Mouse (Mus musculus) spleen, adult 12 weeks (tissue): ENCODE measurements around the gene Gm10203.
A peak's percentile ranks its signal among the peaks of the same experiment; 100 is the strongest.
"Not testable (repeated sequence)": the region's sequence is repeated elsewhere in the genome, so short reads cannot be mapped to it uniquely, and the experiment has no call there.

Experiments used
- DNase-seq: peaks from one replicate; pipeline ENCODE4 v3.0.0; 2022; ENCODE audit warnings: low spot score

Gm10203 gene

DNA sequence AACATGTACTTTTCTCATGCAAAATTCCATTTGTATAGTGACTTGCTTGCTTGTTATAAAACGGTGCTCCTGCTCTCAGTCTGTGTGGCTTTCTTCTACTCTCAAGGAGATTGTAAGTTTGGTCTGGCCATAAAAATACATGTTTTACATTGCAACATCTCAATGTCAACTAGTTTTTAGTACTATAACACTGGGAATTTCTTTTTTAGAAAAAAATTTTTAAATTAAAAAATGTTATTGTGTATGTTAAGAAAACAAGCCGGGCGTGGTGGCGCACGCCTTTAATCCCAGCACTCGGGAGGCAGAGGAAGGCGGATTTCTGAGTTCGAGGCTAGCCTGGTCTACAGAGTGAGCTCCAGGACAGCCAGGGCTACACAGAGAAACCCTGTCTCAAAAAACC, at the start of gene Gm10203:
Gene Gm10203 (plus strand): TSS at position 301 of the 400 bp plus-strand sequence.
- not testable (repeated sequence) for DNase-seq

DNA sequence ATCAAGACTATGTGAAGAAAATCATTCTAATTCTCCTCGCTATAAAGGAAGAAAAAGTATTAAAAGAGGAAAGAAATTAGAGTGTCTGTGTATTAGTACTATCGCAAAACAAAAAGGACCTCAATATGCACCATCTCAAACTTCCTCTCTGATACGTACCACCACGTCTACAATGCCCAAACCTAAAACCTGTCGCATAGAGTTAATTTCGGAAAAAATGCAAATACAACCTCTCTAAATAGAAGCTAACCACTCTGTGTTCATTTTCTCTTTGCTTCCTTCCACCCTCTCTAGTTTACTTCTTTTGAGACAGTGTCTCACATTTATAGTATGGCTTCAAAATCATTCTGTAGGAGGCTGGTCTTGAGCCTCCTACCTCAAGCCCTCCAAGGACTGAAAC, 37.6 kb upstream of the Gm10203 start:
- DNase-seq = no peak

DNA sequence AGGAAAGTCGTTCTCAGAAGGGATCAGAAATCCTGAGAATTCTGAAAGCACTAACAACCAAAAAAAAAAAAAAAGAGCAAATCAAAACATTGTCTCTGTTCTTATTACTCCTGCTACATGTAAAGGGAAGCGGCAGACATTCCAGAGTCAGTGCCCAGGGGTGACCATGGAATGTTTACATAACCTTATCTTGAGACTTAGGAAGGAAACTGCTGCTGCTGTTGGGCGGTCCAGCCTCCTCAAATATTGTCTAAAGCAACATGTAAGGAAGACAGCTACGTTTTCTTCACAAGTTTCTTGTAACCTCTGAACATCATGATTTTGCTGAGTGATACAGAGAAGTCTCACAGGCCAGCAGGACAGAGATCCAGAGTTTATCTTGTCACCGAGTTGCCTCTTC, 36.5 kb upstream of the Gm10203 start:
- DNase-seq = no peak

DNA sequence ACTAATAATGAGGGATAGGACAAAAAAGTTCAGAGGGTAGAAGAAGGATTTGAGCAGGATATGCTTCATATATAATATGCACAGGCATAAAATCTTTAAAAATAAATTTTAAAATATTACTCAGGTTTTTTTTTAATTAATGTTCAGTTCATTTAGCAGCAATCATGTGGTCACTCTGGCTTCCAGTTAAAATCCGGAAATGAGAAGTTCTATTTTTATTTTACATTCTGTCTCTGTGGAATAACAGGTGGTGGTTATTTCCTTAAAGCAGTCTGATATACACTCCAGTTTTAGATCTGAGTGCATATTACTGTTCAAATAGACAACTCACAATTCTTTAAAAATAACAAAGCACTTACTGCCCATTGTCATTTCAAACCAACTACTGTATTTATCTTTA, 35.4 kb upstream of the Gm10203 start:
- DNase-seq = no peak

- no peak for DNase-seq
Measured at GRCm38 (mm10) chr6:149095389-149095788, 34.6 kb upstream of the Gm10203 start.

- no peak for DNase-seq
Measured at GRCm38 (mm10) chr6:149096233-149096632, 33.7 kb upstream of the Gm10203 start.

DNA sequence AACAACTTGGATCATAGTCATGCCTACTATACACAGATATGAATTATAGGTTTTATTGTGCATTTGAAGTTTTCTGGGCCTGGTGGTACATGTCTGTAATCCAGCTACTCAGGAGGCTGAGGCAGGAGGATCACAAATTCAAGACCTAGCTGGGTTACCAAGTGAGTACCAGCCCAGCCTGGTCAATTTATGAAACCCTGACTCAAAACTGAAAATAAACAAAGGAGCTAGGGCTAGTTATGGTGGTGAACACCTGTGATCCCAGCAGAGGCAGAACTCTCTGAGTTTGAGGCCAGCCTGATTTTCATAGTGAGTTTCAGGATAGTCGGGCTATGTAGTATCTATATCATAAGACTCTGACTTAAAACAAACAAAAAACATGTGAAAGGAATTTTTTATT, 32.7 kb upstream of the Gm10203 start:
- DNase-seq = no peak

- no peak for DNase-seq
Measured at GRCm38 (mm10) chr6:149098993-149099392, 31.0 kb upstream of the Gm10203 start.

GRCm38 (mm10) chr6:149100174-149101075, 29.5 kb upstream of the Gm10203 start:
- no peak for DNase-seq

GRCm38 (mm10) chr6:149101076-149101942, 28.7 kb upstream of the Gm10203 start, which contains the start of gene Dennd5b:
Dennd5b (minus strand) TSS chr6:149101680.
- no peak for DNase-seq

- no peak for DNase-seq
Measured at GRCm38 (mm10) chr6:149101943-149102243, 28.1 kb upstream of the Gm10203 start.

- no peak for DNase-seq
Measured at GRCm38 (mm10) chr6:149103451-149103850, 26.5 kb upstream of the Gm10203 start.

- no peak for DNase-seq
Measured at GRCm38 (mm10) chr6:149107615-149108014, 22.4 kb upstream of the Gm10203 start.

DNA sequence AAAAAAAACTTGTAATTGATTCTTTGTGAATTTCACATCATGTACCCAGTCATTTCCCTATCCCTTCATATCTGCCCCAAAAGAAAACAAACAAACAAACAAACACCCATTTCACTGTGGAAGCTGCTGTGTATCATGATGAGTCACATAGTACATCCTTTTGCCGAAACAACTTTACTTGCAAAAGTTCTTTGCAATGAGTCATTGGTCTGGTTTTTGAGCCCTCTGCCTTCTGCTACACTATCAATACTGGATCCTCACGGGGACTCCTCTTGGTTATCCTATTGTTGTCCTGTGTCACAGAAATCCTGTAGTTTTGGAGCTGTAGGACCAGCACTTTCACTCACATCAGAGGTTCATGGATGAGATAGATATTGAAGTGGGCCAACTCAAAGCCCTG, 21.1 kb upstream of the Gm10203 start:
- DNase-seq = no peak

DNA sequence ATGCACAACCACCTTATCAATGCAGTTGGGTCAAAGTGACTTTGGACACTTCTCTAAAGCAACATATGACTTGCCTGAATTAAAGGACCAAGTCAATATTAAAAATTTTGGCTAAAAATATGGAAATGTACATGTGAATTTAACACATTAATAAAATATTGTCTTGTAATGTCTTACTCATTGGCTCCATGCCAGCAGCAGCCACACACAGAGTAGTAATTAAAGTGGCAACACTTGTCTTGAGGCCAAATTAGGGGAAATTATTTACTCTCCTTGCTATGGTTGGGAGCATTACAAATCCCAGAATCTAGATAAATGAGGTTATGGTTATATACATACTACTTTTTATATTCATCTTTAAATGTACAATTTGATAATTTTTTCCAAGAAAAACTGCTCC, 13.0 kb upstream of the Gm10203 start:
- no peak for DNase-seq

DNA sequence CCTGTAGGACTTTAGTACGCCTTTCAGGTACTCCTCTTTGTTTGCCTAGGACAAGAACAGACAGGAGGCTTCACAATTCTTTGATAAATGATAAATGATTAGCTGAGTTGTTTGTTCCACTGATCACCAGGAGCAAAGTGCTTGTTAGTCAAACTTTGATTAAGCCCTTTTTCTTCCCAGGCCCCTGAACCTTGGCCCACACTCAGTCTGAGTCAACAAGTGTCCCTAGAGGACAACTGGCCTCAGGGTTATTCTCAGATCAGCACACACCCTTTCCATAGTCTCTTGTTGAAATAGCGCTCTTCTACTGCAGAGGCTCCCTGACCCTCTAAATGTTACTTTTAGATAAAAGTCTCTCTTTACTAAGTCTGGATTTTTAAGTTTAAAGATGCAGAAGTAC, 11.0 kb upstream of the Gm10203 start:
- DNase-seq = no peak

DNA sequence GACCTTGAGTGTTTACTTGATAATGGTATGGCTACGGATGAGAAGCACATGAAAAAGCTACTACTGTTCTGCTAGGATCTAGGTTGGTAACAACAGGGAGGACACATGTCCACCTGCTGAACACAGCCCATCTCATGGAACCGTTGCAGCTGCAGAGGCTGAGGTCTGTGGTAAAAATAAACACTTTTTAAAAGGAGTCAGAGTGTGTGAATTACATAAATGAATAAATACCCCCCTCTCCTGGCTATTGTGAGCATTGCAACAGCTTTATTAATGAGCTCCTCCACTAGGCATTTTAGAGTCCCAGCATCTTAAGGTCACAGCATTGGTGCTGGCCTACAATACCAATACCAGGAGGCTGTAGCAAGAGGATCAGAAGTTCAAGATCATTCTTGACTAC, 10.1 kb upstream of the Gm10203 start:
- peak; percentile 9 for DNase-seq

GRCm38 (mm10) chr6:149123042-149123441, 6.9 kb upstream of the Gm10203 start:
- no peak for DNase-seq

DNA sequence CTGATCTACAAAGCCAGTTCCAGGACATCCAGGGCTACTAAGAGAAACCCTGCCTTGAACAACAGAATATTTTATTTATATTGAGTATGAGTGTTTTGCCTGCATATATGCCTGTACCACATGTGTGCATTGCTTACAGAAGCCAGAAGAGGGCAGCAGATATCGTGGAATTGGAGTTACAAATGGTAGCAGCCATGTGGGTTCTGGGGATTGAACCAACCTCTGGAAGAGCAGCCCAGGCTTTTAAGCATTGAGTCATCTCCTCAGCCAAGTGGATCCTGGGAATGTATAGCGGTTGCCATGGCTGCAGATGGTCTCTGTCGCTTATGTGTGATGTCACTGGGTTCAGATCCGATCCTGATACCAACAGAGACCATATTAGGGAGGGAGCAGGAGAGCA, 3.3 kb upstream of the Gm10203 start:
- DNase-seq = no peak

- DNase-seq = no peak
Measured at GRCm38 (mm10) chr6:149131111-149131510, 1.1 kb downstream of the Gm10203 start.

- DNase-seq = peak; percentile 32
Measured at GRCm38 (mm10) chr6:149132311-149133077, 2.5 kb downstream of the Gm10203 start.

GRCm38 (mm10) chr6:149134391-149135150, 4.6 kb downstream of the Gm10203 start:
- DNase-seq = no peak
